Mouse (Mus musculus): ENCODE measurements around the gene Nptn.

GRCm38 (mm10) chr9:58667244-58667643 lies 85.2 kb downstream of the Nptn start:
- TF ChIP-seq CTCF (IDR thresholded peaks at IDR 0.05; ENCODE audit: insufficient read depth, low read length) = no peak
- no peak for TF ChIP-seq POLR2A (IDR thresholded peaks at IDR 0.05; ENCODE audit: borderline replicate concordance, extremely low read depth, low read depth, low read length)
